Mouse (Mus musculus) hindbrain, embryonic 15.5 days (tissue): ENCODE measurements around the gene Gm26566. TPM values are rescaled to one million over a fixed set of nuclear protein-coding genes. Genes with fewer than 3 reads are reported as not detected.
A peak's percentile ranks its signal among the peaks of the same experiment; 100 is the strongest.
"Not testable (repeated sequence)": the region's sequence is repeated elsewhere in the genome, so short reads cannot be mapped to it uniquely, and the experiment has no call there.

Experiments
- ATAC-seq: fragments of 200-750 bp; cut with Nextera tagmentation; 2 replicates; pipeline ENCODE4 v1.8.0; 2017; ENCODE audit warnings: low read depth, moderate number of reproducible peaks, moderate TSS enrichment; ENCODE audit not compliant: low FRiP score
- H3K27ac ChIP-seq: fragments of 300-500 bp; sonication (generic); replicated peaks from 2 replicates; pipeline ENCODE4 v1.5.1; 2015; ENCODE audit warnings: mild to moderate bottlenecking, inconsistent platforms
- H3K27me3 ChIP-seq: fragments of 300-500 bp; sonication (generic); 2 replicates; pipeline ENCODE4 v1.6.1; 2015; ENCODE audit warnings: control low read depth, inconsistent platforms
- H3K36me3 ChIP-seq: fragments of 300-500 bp; sonication (generic); 2 replicates; pipeline ENCODE4 v1.6.1; 2015; ENCODE audit warnings: control low read depth, inconsistent platforms
- H3K4me1 ChIP-seq: fragments of 300-500 bp; sonication (generic); replicated peaks from 2 replicates; pipeline ENCODE4 v1.6.1; 2015; ENCODE audit warnings: control low read depth, inconsistent platforms
- H3K4me2 ChIP-seq: fragments of 300-500 bp; sonication (generic); 2 replicates; pipeline ENCODE4 v1.6.1; 2015; ENCODE audit warnings: moderate library complexity, mild to moderate bottlenecking, inconsistent platforms
- H3K4me3 ChIP-seq: fragments of 300-500 bp; sonication (generic); 2 replicates; pipeline ENCODE4 v1.5.1; 2015; ENCODE audit warnings: mild to moderate bottlenecking, inconsistent platforms
- H3K9ac ChIP-seq: fragments of 300-500 bp; sonication (generic); 2 replicates; pipeline ENCODE4 v1.6.1; 2015; ENCODE audit warnings: inconsistent platforms
- H3K9me3 ChIP-seq: fragments of 300-500 bp; sonication (generic); 2 replicates; pipeline ENCODE4 v1.6.1; 2016; ENCODE audit warnings: control low read depth, inconsistent platforms
- WGBS: fragments of 180-500 bp; shearing (Covaris S2); methylation state at CpG from one replicate; pipeline ENCODE4 v1.1.7; 2015; 5-methylcytosine and 5-hydroxymethylcytosine counted together
- polyA plus RNA-seq: library from polyadenylated mRNA; unstranded; fragments of >200 nt; fragmentation: Nextera tagmentation; extraction: Ambion mirVana; gene quantifications from 2 replicates; pipeline ENCODE4 v1.2.1, GENCODE M21; 2015

The Gm26566 gene
- polyA plus RNA-seq, 1 experiment from 2014 or later, result 1.2 TPM

- H3K9me3 ChIP-seq, H3K9ac ChIP-seq, H3K27ac ChIP-seq, ATAC-seq, H3K36me3 ChIP-seq, H3K27me3 ChIP-seq, H3K4me1 ChIP-seq: not testable (repeated sequence)
- WGBS, result 4% methylated on average over 27 of the region's 42 CpGs
- peak overlapping the region; percentile 64 for H3K4me2 ChIP-seq
- peak overlapping the region; percentile 36 for H3K4me3 ChIP-seq
Measured at GRCm38 (mm10) chr4:88763384-88764018, 41.9 kb downstream of the Gm26566 start.

Other genes starting within 250 kb of the Gm26566 start
- gene Ifnb1, start 199.0 kb upstream of the Gm26566 start, polyA plus RNA-seq, result not detected in 2 replicates
- gene Ifna15, start 163.6 kb upstream of the Gm26566 start, polyA plus RNA-seq, result not detected in 2 replicates
- not detected in 2 replicates for gene Ifna14, start 150.0 kb upstream of the Gm26566 start, polyA plus RNA-seq
- not detected in 2 replicates for gene Ifna9, start 129.4 kb upstream of the Gm26566 start, polyA plus RNA-seq
- not detected in 2 replicates for gene Ifna12, start 118.4 kb upstream of the Gm26566 start, polyA plus RNA-seq
- gene C87499, start 87.4 kb upstream of the Gm26566 start, polyA plus RNA-seq, result not detected in 2 replicates
- gene Ifna13, start 77.3 kb upstream of the Gm26566 start, polyA plus RNA-seq, result not detected in 2 replicates
- not detected in 2 replicates for gene Ifna16, start 44.9 kb upstream of the Gm26566 start, polyA plus RNA-seq
- not detected in 2 replicates for gene Ifna2, start 37.9 kb upstream of the Gm26566 start, polyA plus RNA-seq
- not detected in 2 replicates for gene Ifnab, start 30.4 kb upstream of the Gm26566 start, polyA plus RNA-seq
- gene Klhl9, start 660 bp downstream of the Gm26566 start, polyA plus RNA-seq, result 100 and 103 TPM in 2 replicates
- gene Gm13271, start 33.1 kb downstream of the Gm26566 start, polyA plus RNA-seq, result not detected in 2 replicates
- gene Gm13283, start 38.3 kb downstream of the Gm26566 start, polyA plus RNA-seq, result 0.16 TPM in 1 of 2 replicates, not detected in the other
- gene Gm13290, start 52.0 kb downstream of the Gm26566 start, polyA plus RNA-seq, result 0.25 TPM in 1 of 2 replicates, not detected in the other
- gene Gm13289, start 55.1 kb downstream of the Gm26566 start, polyA plus RNA-seq, result not detected in 2 replicates
- not detected in 2 replicates for gene Gm13272, start 58.0 kb downstream of the Gm26566 start, polyA plus RNA-seq
- not detected in 2 replicates for gene Ifnz, start 60.3 kb downstream of the Gm26566 start, polyA plus RNA-seq
- gene Gm13276, start 63.9 kb downstream of the Gm26566 start, polyA plus RNA-seq, result not detected in 2 replicates
- not detected in 2 replicates for gene Gm13277, start 66.8 kb downstream of the Gm26566 start, polyA plus RNA-seq
- not detected in 2 replicates for gene Gm13278, start 69.7 kb downstream of the Gm26566 start, polyA plus RNA-seq
- gene Gm13275, start 72.7 kb downstream of the Gm26566 start, polyA plus RNA-seq, result not detected in 2 replicates
- gene Gm13279, start 75.6 kb downstream of the Gm26566 start, polyA plus RNA-seq, result not detected in 2 replicates
- gene Gm13285, start 77.9 kb downstream of the Gm26566 start, polyA plus RNA-seq, result 0.13 TPM in 1 of 2 replicates, not detected in the other
- gene Gm13287, start 81.4 kb downstream of the Gm26566 start, polyA plus RNA-seq, result not detected in 2 replicates
- gene Gm13288, start 83.7 kb downstream of the Gm26566 start, polyA plus RNA-seq, result not detected in 2 replicates
- gene Ifna7, start 94.4 kb downstream of the Gm26566 start, polyA plus RNA-seq, result not detected in 2 replicates
- gene Ifna11, start 98.2 kb downstream of the Gm26566 start, polyA plus RNA-seq, result not detected in 2 replicates
- gene Ifna6, start 105.6 kb downstream of the Gm26566 start, polyA plus RNA-seq, result not detected in 2 replicates
- not detected in 2 replicates for gene Ifna5, start 113.7 kb downstream of the Gm26566 start, polyA plus RNA-seq
- gene Ifna4, start 120.1 kb downstream of the Gm26566 start, polyA plus RNA-seq, result not detected in 2 replicates
- not detected in 2 replicates for gene Ifna1, start 128.3 kb downstream of the Gm26566 start, polyA plus RNA-seq
- not detected in 2 replicates for gene Ifne, start 158.4 kb downstream of the Gm26566 start, polyA plus RNA-seq